Mouse (Mus musculus): ENCODE data around the gene Muc20.

Muc20 gene

DNA sequence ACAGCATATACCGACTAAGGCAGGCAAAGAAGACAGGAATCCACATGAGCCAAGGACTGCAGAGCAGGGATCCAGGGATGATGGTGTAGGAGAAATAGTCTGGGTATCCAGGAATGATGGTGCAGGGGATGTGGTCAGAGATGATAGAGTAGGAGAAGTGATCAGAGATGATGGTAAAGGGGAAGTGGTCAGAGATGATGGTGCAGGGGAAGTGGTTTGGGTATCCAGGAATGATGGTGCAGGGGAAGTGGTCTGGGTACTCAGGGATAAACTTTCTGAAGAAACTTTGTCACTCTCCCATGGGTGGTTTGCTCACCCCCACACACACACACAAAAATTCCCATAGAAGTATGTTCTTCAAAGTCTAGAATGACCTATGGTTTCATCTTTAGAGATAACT is 2.1 kb downstream of the Muc20 start:
- no peak for DNase-seq (ENCODE audit: low spot score)

DNA sequence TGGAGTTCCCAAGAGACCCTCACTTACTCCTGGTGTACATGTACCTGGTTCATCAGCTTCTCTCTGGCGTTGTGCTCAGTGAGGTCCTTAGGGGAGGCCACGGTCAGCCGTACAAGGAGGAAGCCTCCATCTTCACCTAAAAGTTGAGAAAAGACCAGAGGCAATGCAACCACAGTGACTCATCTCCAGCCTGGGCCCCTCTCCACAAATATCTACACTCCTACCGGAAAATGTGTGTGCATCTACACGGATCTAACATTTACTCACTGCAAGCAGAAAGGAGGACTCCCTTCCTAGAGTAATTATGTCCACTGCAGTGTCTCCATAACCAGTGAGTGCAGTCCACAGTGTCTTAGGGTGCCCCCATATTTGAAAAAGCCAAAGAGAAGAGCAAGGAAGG is 7.2 kb downstream of the Muc20 start:
- no peak for DNase-seq (ENCODE audit: low spot score)

DNA sequence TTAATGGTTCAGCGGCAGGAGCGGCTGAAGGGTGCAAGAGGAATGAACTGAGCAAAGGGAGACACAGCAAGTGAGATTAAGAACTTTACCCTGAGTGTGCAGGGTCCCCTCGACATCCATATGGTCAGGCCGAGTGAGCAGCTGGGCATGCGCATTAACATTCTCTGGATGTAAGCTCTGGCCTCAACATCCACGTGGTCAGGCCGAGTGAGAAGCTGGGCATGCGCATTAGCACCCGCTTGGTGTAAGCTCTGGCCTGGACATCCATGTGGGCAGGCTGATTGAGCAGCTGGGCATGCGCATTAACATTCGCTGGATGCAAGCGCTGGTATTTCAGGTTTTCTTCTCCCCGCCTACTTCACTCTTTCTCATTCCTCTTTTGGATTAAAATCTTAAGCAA is 12.4 kb downstream of the Muc20 start:
- no peak for DNase-seq (ENCODE audit: low spot score)

- DNase-seq (ENCODE audit: low spot score), result no peak
Measured at GRCm38 (mm10) chr16:32783324-32784062, 13.7 kb downstream of the Muc20 start.

DNA sequence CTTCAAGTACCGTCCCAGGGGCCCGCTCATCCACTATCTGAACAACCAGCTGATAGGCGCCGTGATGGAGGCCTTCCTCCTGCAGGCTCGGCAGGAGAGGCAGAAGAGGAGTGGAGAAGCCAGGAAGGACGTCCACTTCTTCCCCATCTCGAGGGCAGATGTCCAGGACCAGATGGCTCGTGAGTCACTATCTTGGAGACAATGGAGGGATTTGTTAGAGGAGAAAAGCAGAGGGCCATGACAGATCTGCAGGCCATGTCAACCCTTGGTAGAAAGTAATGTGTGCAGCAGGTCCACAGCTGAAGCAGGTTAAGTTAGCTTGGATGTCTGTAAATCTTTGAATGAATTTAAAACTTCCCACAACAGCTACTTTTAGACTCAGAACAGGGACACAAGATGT is 18.3 kb downstream of the Muc20 start:
- DNase-seq (ENCODE audit: low spot score), result no peak

DNA sequence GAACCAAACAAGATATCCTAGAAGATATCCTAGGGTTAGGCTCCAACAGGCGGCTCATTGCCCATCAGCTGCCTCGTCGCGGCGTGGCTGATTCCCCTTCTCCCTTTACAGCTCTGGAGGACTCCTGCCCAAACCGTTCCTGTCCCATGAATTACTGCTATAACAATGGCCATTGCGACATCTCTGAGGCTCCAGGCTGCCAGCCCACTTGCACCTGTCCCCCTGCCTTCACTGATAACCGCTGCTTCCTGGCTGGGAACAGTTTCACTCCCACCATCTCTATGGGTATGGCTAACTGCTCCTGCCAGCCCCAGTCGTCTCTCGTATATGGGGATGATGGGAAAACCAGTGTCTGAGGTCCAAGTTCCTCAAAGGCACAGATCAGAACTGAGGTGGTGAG is 20.6 kb downstream of the Muc20 start:
- no peak for DNase-seq (ENCODE audit: low spot score)

- DNase-seq (ENCODE audit: low spot score), result no peak
Measured at GRCm38 (mm10) chr16:32766904-32767303, 30.3 kb downstream of the Muc20 start.

DNA sequence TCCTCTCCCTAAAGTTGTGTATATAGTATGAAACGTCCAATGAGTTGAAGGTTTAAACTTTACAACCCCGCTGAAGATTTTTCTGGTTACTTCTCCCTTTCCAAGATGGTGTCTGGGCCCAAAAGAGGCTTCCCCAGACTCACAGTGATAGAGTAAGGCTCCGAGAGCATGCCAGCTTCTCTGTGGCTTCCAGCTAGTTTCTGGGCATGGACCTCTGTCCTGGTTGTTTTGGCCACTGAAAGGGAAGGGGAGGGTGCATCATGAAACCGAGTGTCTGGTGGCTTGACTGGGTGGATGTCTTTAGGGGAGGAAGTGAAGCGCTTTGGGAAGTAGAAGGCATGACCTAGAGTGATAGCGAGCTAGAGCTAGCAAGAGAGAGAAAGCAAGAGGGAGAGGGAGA is 32.3 kb downstream of the Muc20 start:
- no peak for DNase-seq (ENCODE audit: low spot score)

DNA sequence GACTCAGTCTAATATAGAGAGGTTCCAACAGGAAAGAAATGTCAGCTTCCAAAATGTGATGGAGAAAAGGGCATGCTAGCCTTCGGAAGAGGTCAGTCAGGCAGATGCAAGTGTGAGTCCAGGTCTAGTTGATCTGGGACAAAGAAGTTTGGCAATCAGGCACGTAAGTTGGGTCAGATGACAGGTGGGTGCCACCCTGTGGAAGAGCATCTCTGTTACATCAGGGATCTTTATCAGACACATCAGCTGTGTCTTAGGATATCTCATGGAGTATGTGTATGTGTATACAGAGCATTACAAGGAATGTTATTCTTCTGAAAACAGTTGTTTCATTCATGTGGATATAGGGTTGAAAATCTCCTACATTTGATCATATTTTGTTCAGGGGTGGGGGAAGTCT is 32.7 kb downstream of the Muc20 start:
- DNase-seq (ENCODE audit: low spot score), result no peak

DNA sequence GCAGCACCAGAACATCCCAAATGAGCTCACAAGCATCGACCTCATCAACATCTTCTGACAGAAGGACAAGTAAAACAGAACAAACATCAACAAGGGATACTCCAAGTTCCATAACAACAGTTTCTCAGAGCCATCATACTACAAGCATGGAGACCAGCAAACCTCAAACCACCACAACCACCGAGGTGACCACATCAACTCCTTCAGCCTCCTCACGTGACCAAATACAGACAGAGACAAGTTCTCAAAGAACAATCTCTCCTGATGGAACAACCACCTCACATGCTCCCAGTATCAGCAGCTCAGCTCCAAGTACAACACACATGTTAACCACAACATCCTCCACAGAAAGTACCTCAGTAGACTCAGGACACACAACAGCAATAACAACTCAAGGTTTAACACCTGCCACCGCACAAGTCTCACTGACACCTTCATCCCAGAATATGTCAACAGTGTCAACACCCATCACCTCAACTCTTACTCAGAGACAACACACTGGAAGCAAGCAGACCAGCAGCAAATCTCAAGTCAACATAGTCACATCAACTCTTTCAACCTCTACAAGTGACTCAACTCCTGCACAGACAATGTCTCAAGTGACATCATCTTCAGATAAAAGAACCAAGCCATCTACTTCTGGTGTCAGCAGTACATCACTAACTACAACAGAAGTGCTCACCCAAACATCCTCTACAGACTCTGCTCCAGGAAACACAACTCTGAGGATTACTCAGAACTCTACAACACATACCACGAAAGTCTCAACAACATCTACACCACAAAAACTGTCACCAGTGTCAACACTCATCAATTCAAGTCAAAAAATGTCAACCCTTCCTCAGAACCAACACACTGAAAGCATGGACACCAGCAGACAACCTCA is 46.8 kb downstream of the Muc20 start:
- no peak for DNase-seq (ENCODE audit: low spot score)

- DNase-seq (ENCODE audit: low spot score), result no peak
Measured at GRCm38 (mm10) chr16:32745852-32746251, 51.4 kb downstream of the Muc20 start.

GRCm38 (mm10) chr16:32742712-32743111 is 54.5 kb downstream of the Muc20 start:
- DNase-seq (ENCODE audit: low spot score), result no peak

DNA sequence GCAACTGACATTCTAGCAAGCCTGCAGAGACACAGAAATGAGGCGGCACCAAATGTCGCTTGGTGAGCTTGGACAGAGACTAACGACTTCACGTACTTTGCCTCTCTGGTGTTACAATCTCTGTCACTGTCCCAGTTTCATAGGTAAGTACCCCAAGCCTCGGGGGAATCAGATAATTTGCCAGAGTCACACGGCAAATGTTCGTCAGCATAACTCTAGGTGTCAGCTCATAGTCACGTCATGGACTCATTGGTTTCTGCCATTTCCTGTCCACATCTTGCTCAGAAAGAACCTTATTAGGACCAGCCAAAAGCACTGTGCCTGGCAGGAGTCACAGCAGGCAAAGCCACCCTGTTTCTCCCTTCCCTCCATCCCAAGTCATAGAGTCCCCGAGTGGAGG is 55.9 kb downstream of the Muc20 start:
- no peak for DNase-seq (ENCODE audit: low spot score)

- no peak for DNase-seq (ENCODE audit: low spot score)
Measured at GRCm38 (mm10) chr16:32740003-32740663, 57.1 kb downstream of the Muc20 start.

DNA sequence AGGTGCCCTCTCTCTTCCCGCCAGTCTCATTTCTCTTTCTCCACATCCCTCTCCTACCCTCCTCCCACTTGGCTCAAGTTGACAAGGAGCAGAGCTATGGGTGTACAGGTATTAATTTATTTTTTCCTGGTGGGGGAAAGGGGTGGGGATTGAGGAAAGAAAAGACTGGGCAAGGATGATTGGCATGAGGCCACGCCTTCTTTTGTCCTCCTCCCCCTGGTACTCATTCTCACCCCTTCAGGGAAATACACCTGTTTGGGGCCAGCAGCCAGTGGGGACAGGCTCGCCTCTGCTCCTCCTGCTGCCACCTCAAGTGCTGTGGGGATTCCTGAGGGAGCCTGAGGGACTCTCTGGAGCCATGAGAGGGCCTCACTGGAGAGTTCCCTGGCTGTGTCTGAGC is 61.2 kb downstream of the Muc20 start:
- DNase-seq (ENCODE audit: low spot score), result no peak

DNA sequence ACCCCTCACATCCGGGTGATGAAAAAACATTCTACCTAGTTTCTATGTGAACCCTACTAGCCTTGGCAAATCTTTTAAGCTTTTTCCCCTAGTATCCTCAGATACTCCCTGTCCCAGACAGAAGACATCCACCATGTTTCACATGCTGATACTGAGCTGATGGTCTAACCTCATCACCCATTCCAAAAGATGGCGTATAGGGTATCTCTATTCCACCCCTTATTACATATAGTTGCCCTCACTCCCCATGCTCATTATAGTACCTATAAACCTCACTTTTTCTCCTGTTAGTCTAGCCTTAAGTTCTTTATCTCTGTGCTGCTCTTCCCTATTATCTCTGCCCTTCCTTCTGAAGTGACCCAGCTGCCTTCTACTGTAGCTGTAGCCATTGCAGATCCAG is 61.6 kb downstream of the Muc20 start, which contains the start of gene Muc4:
Gene Muc4, plus strand, starts transcription at position 301 of the 400 bp plus-strand sequence.
- DNase-seq (ENCODE audit: low spot score), result no peak

GRCm38 (mm10) chr16:32733213-32733612 is 64.0 kb downstream of the Muc20 start:
- no peak for DNase-seq (ENCODE audit: low spot score)

GRCm38 (mm10) chr16:32728730-32729129 is 68.5 kb downstream of the Muc20 start:
- DNase-seq (ENCODE audit: low spot score), result no peak

GRCm38 (mm10) chr16:32728240-32728639 is 69.0 kb downstream of the Muc20 start:
- DNase-seq (ENCODE audit: low spot score), result no peak

All from c-Kit-positive CD71-positive TER-119-positive erythroid progenitor cells, embryonic 14.5 days (primary cell).